Mouse (Mus musculus): Measurements from ENCODE around the gene Gm11985. TPM values are rescaled to one million over a fixed set of nuclear protein-coding genes. Genes with fewer than 3 reads are reported as not detected.
A peak's percentile ranks its signal among the peaks of the same experiment; 100 is the strongest.

The Gm11985 gene
- total RNA-seq, 2 experiments from 2014 or later = not detected

DNA sequence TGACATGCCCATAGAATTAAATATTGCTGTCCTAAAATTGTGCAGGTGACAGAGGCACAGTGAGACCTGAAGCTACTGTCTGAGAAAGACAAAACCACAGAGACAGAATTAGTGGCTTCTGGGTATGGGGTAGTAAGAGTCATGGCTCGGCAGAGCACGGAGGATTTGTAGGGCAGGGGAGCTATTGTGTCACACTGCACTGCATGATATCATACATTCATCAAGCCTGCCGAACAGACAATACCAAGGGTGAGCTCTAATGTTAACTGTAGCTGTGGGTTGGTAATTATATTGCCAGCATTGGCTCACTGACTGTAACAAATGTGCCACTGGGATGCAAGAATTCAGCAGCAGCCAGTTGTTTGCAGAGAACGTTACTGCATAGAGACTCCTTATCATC, 24.0 kb downstream of the Gm11985 start:
- DNase-seq = no peak
- intact Hi-C loops (cut with DNase I; ENCODE audit: low total_unique reads) = no loop called here

- DNase-seq = no peak
- intact Hi-C loops (cut with DNase I; ENCODE audit: low total_unique reads) = no loop called here
Measured at GRCm38 (mm10) chr11:7161502-7162174, 26.7 kb downstream of the Gm11985 start.

- intact Hi-C loops (cut with DNase I; ENCODE audit: low total_unique reads) = no loop called here
- DNase-seq = no peak
Measured at GRCm38 (mm10) chr11:7160637-7161101, 27.7 kb downstream of the Gm11985 start.

DNA sequence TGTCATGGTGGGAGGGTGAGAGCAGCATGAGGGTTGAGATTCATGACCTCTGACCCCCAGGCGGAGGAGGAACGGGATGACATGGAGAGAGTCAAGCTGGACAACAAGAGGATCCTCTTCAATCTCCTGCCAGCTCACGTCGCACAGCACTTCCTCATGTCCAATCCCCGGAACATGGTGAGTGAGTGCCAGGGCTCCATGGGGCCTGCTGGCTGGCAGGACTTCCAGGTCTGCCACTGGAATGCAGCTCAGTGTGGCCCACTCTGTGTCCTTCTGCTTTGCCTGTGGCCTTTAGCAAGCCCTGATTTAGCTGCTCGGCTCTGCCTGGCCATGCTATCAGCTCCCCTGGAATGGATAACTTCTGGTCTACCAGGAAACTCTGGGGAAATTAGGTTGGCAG, 28.2 kb downstream of the Gm11985 start:
- intact Hi-C loops (cut with DNase I; ENCODE audit: low total_unique reads) = no loop called here
- DNase-seq = no peak

DNA sequence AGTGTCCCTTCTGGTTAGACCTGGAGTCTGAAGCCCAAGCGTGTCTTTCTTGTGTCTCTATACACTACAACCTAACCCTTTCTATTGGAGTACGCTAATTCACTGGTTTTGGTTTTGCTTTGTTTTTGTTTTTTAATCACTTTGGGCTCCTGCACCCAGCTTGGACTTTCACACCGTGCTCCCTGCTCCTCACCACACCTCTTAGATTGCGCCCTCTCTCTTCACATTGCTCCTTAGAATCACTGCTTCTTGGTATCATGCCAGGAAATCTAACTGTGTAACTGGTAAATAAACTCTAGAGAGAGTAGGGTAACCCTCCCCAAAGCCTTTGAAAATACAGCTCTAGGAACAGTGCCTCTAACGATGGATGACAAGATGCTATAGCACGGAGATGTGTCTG, 30.2 kb downstream of the Gm11985 start:
- intact Hi-C loops (cut with DNase I; ENCODE audit: low total_unique reads) = no loop called here

GRCm38 (mm10) chr11:7156427-7156826, 31.9 kb downstream of the Gm11985 start:
- no peak for DNase-seq
- intact Hi-C loops (cut with DNase I; ENCODE audit: low total_unique reads) = no loop called here

More for the DNA sequence above, 30.2 kb downstream of the Gm11985 start:
- DNase-seq = no peak

DNA sequence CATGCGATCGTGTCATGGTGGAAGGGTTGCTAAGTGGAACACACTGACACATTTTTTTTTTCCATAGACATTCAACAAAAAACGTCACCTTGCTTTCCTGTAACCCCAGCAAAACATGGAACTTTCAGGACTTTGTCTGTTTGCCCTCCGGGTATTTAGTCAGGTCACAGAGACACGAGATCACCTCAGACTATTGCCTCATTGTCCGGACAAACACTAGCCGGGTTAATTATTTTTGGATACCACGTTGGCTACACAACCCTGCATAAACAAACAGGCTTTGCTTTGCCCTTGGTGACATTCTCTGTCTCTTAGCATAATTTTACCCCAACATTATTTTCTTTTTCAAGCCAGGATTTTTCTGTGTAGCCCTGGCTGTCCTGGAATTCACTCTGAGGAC, 35.3 kb downstream of the Gm11985 start:
- intact Hi-C loops (cut with DNase I; ENCODE audit: low total_unique reads) = no loop called here
- no peak for DNase-seq

GRCm38 (mm10) chr11:7152371-7152770, 36.0 kb downstream of the Gm11985 start:
- no peak for DNase-seq
- intact Hi-C loops (cut with DNase I; ENCODE audit: low total_unique reads) = no loop called here

GRCm38 (mm10) chr11:7150511-7150910, 37.9 kb downstream of the Gm11985 start:
- intact Hi-C loops (cut with DNase I; ENCODE audit: low total_unique reads) = no loop called here
- no peak for DNase-seq

GRCm38 (mm10) chr11:7149471-7149870, 38.9 kb downstream of the Gm11985 start:
- no peak for DNase-seq
- intact Hi-C loops (cut with DNase I; ENCODE audit: low total_unique reads) = no loop called here

DNA sequence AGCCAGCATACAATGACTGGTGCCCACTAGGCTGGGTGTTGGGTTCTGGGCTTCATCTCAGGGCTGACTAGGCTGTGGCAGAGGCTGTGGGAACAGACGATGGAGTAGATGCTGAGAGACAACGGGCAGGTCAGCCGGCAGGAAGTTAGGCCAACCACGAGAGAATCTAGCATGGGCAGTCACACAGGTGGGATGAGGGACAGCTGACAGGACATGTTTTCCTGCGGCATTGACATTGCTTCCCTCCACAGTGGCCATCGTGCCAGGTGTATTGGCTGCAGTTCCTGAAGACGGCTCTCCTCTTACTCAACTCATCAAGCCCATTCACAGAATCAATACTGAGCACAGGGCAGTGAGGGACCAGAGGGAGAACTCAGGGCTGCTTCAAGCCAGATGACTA, 40.4 kb downstream of the Gm11985 start:
- DNase-seq = no peak
- intact Hi-C loops (cut with DNase I; ENCODE audit: low total_unique reads) = no loop called here

DNA sequence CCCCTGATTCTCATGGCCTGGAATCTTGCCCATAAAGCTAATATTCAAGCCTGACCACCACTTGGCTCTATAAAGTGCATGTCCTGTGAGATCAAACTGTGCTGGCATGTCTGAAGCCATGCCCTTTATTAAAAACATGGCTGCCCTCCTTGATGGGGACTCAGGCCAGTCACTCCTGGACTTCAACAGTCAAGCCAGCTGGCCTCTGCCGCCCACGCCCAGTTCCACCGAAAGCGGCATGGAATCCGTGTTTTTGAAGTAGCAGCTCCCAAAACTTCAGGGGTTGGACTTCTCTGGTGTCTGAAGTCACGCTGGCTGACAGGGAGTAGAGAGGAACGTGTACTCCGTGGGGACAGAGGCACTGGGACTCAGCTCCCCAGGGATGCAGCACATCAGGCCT, 40.8 kb downstream of the Gm11985 start:
- intact Hi-C loops (cut with DNase I; ENCODE audit: low total_unique reads) = no loop called here
- DNase-seq = no peak

- intact Hi-C loops (cut with DNase I; ENCODE audit: low total_unique reads) = no loop called here
- DNase-seq = no peak
Measured at GRCm38 (mm10) chr11:7145221-7145620, 43.1 kb downstream of the Gm11985 start.

DNA sequence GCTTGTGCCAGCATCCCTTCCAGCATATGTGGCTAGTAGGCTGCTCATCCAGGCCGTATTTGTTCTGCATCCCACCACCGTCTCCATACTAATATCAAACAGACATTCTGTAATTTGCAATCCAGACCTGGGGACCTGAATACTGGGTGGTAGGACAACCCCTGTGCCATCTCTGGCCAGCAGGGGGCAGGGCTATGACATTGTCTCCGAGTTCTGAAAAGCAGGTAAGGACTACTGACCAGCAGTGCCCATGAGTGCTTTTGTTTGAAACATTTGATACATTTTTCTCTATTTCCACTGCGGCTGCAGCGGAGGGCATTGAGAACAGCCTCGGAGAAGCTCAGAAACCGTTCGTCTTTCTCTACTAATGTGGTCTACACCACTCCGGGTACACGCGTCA, 44.0 kb downstream of the Gm11985 start:
- no peak for DNase-seq
- intact Hi-C loops (cut with DNase I; ENCODE audit: low total_unique reads) = no loop called here

DNA sequence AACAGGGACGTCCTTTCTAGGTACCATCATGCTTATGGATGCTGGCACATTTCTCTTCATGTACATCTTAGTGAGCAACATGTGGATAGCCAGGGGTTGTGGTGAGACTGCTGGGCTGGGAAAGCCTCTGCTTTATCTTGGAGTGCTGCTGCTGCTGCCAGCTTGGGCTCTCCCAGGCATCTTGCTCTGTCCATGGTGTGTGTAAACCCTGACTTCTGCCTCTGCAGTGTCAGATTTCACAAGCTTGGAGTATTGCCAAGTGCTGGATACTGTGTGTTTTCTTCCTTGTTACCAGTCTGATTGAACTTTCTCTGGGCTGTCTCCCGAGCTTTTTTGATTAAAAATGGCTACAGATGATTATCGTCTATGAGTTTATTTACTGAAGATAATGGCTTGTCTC, 45.6 kb downstream of the Gm11985 start:
- DNase-seq = no peak
- intact Hi-C loops (cut with DNase I; ENCODE audit: low total_unique reads) = no loop called here

- intact Hi-C loops (cut with DNase I; ENCODE audit: low total_unique reads) = no loop called here
- DNase-seq = peak; percentile 30
Measured at GRCm38 (mm10) chr11:7140449-7140848, 47.9 kb downstream of the Gm11985 start.

DNA sequence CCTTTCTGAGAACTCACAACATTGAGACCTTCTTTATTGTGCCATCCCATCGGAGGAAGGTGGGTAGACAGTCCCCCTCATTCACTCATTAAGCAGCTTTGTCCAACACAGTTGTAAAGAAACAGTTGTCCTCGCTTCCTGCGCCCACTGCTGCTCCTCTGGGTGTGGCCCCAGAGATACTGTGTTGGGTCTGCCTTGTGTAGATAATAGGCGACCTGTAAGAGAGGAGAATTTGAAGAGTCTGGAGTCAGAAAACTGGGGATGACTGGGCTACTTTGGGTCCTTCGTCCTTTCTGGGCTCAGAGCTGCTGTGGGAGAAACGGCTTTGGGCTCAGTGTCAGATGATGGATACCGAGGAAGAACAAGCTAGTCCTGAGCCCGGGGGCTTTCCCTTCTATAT, 50.0 kb downstream of the Gm11985 start:
- intact Hi-C loops (cut with DNase I; ENCODE audit: low total_unique reads) = loop anchor here (5.0 kb wide), 1 partner anchor 481 kb away; the partner anchor contains the start of gene Ramp3

GRCm38 (mm10) chr11:7136246-7136855, 52.0 kb downstream of the Gm11985 start:
- intact Hi-C loops (cut with DNase I; ENCODE audit: low total_unique reads) = loop anchor here (5.0 kb wide), 1 partner anchor 479 kb away; the partner anchor contains the start of gene Ramp3
- no peak for DNase-seq

More for the DNA sequence above, 50.0 kb downstream of the Gm11985 start:
- DNase-seq = no peak

GRCm38 (mm10) chr11:7135763-7136162, 52.6 kb downstream of the Gm11985 start:
- peak; percentile 47 for DNase-seq
- intact Hi-C loops (cut with DNase I; ENCODE audit: low total_unique reads) = loop anchor here (5.0 kb wide), 1 partner anchor 478 kb away; the partner anchor contains the start of gene Ramp3

DNA sequence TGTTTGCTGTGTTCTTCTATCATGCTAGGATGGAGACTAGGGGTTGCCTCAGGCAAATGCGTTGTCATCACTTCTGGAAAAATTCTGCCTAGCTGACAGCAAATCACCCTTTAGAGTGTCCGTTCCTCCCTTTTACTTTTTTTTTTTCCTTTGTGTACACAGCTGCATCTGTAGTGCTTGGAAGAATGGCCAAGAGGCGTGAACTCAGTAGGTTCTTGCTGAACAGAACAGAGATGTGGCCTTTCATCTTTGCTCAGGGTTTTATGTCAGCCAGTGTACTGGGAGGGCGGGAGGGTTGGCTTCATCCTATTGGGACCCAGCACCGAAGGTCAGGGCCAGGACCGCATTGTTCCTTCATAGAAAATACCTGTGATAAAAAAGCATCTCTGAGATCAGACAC, 53.1 kb downstream of the Gm11985 start:
- DNase-seq = no peak
- intact Hi-C loops (cut with DNase I; ENCODE audit: low total_unique reads) = loop anchor here (5.0 kb wide), 1 partner anchor 478 kb away; the partner anchor contains the start of gene Ramp3

DNA sequence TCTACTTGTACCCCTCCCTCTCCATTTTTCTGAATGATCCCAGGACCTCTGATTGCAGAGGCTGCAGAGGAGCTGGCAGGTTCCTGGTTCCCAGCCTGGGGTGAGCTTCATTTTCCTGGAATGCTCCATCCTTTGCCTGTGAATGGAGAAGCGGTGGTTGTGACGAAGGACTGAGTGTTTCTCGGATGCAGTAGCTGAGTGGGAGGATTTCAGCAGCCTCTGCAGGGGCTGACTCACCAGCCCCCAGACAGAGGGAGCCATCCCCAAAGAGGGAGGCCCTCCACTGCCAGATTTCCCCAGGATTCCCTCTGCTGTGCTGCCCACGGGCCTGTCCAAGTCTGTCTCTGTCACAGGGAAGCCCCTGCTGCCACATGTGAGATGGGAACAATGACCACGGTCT, 54.0 kb downstream of the Gm11985 start:
- intact Hi-C loops (cut with DNase I; ENCODE audit: low total_unique reads) = no loop called here
- DNase-seq = no peak
